Mouse (Mus musculus) kidney, embryonic 15.5 days (tissue): ENCODE data around the gene Pigv. TPM values are rescaled to one million over a fixed set of nuclear protein-coding genes. Genes with fewer than 3 reads are reported as not detected.

Source experiments
- microRNA-seq: library from miRNA; unstranded; fragments of <30 nt; microRNA quantifications from one replicate; pipeline ENCODE4, GENCODE M21; 2016
- polyA plus RNA-seq: library from polyadenylated mRNA; unstranded; fragments of >200 nt; fragmentation: Nextera tagmentation; extraction: Ambion mirVana; gene quantifications from 2 replicates; pipeline ENCODE4 v1.2.1, GENCODE M21; 2015

The Pigv gene
- polyA plus RNA-seq, 1 experiment from 2014 or later = 19.9 TPM

Small RNA genes lying within 50 kb of the gene (microRNA-seq; reads per million reads assigned to microRNA genes)
- gene Mir7227 = 0.44 reads per million

Other genes with a start within 250 kb of the Pigv start
- gene Tent5b, start 192.5 kb downstream of the Pigv start, polyA plus RNA-seq = 1.2 and 1.3 TPM in 2 replicates
- 0.64 and 1.0 TPM in 2 replicates for gene Trnp1, start 174.1 kb downstream of the Pigv start, polyA plus RNA-seq
- 22.0 and 22.4 TPM in 2 replicates for gene Kdf1, start 153.7 kb downstream of the Pigv start, polyA plus RNA-seq
- gene Nudc, start 126.7 kb downstream of the Pigv start, polyA plus RNA-seq = 334 and 359 TPM in 2 replicates
- gene Nr0b2, start 119.3 kb downstream of the Pigv start, polyA plus RNA-seq = 0.44 and 0.64 TPM in 2 replicates
- 7.4 and 7.8 TPM in 2 replicates for gene Gpatch3, start 97.9 kb downstream of the Pigv start, polyA plus RNA-seq
- gene Gpn2, start 88.3 kb downstream of the Pigv start, polyA plus RNA-seq = 19.8 and 20.3 TPM in 2 replicates
- gene Sfn, start 70.5 kb downstream of the Pigv start, polyA plus RNA-seq = 9.8 and 13.3 TPM in 2 replicates
- 2.5 and 3.8 TPM in 2 replicates for gene Zdhhc18, start 22.5 kb downstream of the Pigv start, polyA plus RNA-seq
- gene Arid1a, start 84.1 kb upstream of the Pigv start, polyA plus RNA-seq = 33.5 and 36.1 TPM in 2 replicates
- 44.5 and 47.5 TPM in 2 replicates for gene Rps6ka1, start 215.2 kb upstream of the Pigv start, polyA plus RNA-seq